Comparison of ENCODE assay signal across 26 mouse cellular contexts in the genomic region with DNA sequence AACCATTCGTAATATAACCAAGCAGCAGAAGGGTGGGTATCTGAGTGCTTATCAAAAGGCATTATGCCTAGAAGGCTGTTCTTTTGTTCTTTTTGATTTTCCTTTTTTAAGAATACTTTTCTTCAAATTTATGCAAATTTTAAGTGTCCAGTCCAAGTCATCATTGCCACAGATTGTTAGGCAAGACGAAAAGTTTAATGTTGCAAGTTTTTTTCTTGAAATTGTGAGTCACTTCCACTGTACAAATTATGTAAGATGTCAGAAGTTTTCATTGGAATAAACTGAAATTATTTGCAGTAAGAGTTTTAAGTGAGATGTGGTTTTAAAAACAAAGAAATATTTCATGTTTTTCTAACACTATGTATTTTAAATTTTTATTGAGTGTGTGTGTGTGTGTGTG.
DNase-seq lines count a peak whose midpoint lies in the region; ATAC-seq and TF ChIP-seq lines count a peak whose summit lies in the region.
"Had no signal": no experiment of that assay in that cellular context is flagged by ENCODE, and none has a peak within 500 bp of the region (broad histone marks: within the 10 kb centered on the region; RNA-seq: fewer than 3 reads in every experiment).

No protein-coding gene starts in this region.

- H3K9ac ChIP-seq in lung, postnatal 0 days (replicated peaks; ENCODE audit: low read depth), result no peak overlapping the region
- H3K9ac ChIP-seq: embryonic facial prominence, embryonic 12.5 days; forebrain, embryonic 12.5 days had no signal

- no peak for ATAC-seq in lung, postnatal 0 days
- ATAC-seq: activated CD4-positive, CD25-positive, alpha-beta regulatory T cell, adult 4 months; forebrain, embryonic 14.5 days; forebrain, embryonic 16.5 days; Patski had no signal

- H3K4me3 ChIP-seq in lung, postnatal 0 days (ENCODE audit: low read depth, low read length), result no peak overlapping the region
- H3K4me3 ChIP-seq: embryonic facial prominence, embryonic 10.5 days; embryonic facial prominence, embryonic 12.5 days; erythroblast, embryonic 14.5 days; forebrain, embryonic 10.5 days; forebrain, embryonic 12.5 days had no signal

- TF ChIP-seq EP300 in lung, postnatal 0 days (IDR thresholded peaks at IDR 0.05), result no peak

- H3K4me1 ChIP-seq in lung, postnatal 0 days (ENCODE audit: insufficient read depth, low read depth, low read length), result no peaks in the 10 kb centered on the region
- H3K4me1 ChIP-seq: embryonic facial prominence, embryonic 12.5 days; forebrain, embryonic 10.5 days had no signal

- TF ChIP-seq CTCF in lung, postnatal 0 days (IDR thresholded peaks at IDR 0.05), result no peak

- no peaks in the 10 kb centered on the region for H3K36me3 ChIP-seq in lung, postnatal 0 days (ENCODE audit: insufficient read depth, low read length)
- H3K36me3 ChIP-seq: embryonic facial prominence, embryonic 10.5 days; embryonic facial prominence, embryonic 12.5 days; forebrain, embryonic 10.5 days; forebrain, embryonic 12.5 days had no signal

- no peaks in the 10 kb centered on the region for H3K9me3 ChIP-seq in lung, postnatal 0 days (ENCODE audit: low read length)
- H3K9me3 ChIP-seq: embryonic facial prominence, embryonic 10.5 days; embryonic facial prominence, embryonic 12.5 days; forebrain, embryonic 10.5 days; forebrain, embryonic 12.5 days had no signal

- DNase-seq in lung, postnatal 0 days (ENCODE audit: low spot score), result peak; percentile 31
- no peak for DNase-seq in lung, postnatal 36 days
- DNase-seq in 416B (ENCODE audit: low read depth) (peak; percentile 5), adipocyte (ENCODE audit: low spot score) (peak; percentile 70)
- DNase-seq in fibroblast of lung, adult 2 months (ENCODE audit: low read depth), result peak; percentile 16
- no peak for DNase-seq in cerebellum, postnatal 4 days (ENCODE audit: low spot score in 2 of 2)
- no peak for DNase-seq in thymus, postnatal 4 days
- no peak for DNase-seq in ovary, postnatal 10 days (ENCODE audit: low spot score)
- DNase-seq: adrenal gland, adult 2 months; adrenal gland, postnatal 10 days; adrenal gland, postnatal 25 days; cerebellum, adult 11 months; cerebellum, adult 18-20 months; cerebellum, adult 8-10 months; cerebellum, adult 9-11 months; cerebellum, postnatal 14 days; cerebellum, postnatal 36 days had no signal

- 71% methylated on average over 2 of the region's 2 CpGs for WGBS in lung, postnatal 0 days

- H3K4me2 ChIP-seq in lung, postnatal 0 days (replicated peaks; ENCODE audit: low read depth, low read length), result no peak overlapping the region
- H3K4me2 ChIP-seq: embryonic facial prominence, embryonic 12.5 days; forebrain, embryonic 12.5 days had no signal

- no peaks in the 10 kb centered on the region for H3K27me3 ChIP-seq in lung, postnatal 0 days (replicated peaks; ENCODE audit: insufficient read depth, low read length)
- H3K27me3 ChIP-seq: embryonic facial prominence, embryonic 12.5 days; forebrain, embryonic 12.5 days; Patski had no signal

- H3K27ac ChIP-seq in lung, postnatal 0 days (ENCODE audit: low read length), result no peak overlapping the region
- H3K27ac ChIP-seq: embryonic facial prominence, embryonic 10.5 days; embryonic facial prominence, embryonic 12.5 days; forebrain, embryonic 10.5 days; forebrain, embryonic 12.5 days had no signal

Comparison
In these comparisons a context has a peak if more than half of its experiments do, and no peak if none do; other contexts are left out.
1. DNase-seq: peak in lung, postnatal 0 days (single experiment), 416B (single experiment), adipocyte (single experiment) and fibroblast of lung, adult 2 months (single experiment); none in lung, postnatal 36 days (single experiment), cerebellum, postnatal 4 days (0 of 2), thymus, postnatal 4 days (single experiment) and ovary, postnatal 10 days (single experiment).